Mouse (Mus musculus) Muller cell, postnatal 12 days (primary cell): ENCODE data around the gene Olfr1141.

ENCODE experiments used
- DNase-seq: peaks from one replicate; pipeline ENCODE4 v3.0.0-alpha.2; 2015; ENCODE audit errors: inconsistent ontology term

Gene Olfr1141

DNA sequence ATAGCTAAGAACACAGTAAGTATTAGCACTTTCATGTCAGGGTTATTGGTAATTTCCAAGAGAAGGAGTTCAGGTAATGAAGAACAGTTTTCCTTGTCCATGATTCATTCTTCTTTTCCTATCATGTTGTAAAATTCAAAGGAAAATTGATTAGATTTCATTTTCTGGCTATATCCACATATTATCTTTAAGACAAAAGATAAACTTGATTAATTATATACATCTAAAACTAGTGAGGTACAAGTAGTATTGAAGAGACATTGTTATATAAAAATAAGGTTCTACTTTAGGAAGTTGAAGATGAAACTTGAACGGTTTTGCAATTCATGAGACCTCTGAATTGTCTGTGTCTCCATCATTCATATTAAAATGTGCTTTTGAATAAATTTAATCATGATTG, at the start of gene Olfr1141:
Olfr1141 (minus strand) TSS at position 101 of the 400 bp plus-strand sequence.
- DNase-seq: no peak

DNA sequence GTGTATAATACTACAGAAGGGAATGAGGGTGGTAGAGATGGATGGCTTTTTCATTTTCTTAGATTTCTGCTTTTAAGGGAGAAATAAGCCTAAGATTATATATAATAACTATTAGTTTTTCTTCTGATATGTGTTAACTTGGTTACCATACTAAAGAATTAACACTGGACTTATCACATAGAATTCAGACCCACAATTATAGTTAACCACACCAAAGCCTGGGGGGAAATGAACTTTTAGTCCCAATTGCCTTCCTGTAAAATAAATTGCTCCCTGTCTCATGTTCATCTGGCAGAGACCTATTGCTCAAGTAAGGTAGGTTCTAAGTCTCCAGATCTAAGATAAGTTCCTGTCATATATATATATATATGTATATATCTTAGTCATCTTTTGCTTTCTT, 46.5 kb upstream of the Olfr1141 start, which contains the start of gene Olfr1143:
Olfr1143 (plus strand) TSS at position 301 of the 400 bp plus-strand sequence.
- DNase-seq: no peak

DNA sequence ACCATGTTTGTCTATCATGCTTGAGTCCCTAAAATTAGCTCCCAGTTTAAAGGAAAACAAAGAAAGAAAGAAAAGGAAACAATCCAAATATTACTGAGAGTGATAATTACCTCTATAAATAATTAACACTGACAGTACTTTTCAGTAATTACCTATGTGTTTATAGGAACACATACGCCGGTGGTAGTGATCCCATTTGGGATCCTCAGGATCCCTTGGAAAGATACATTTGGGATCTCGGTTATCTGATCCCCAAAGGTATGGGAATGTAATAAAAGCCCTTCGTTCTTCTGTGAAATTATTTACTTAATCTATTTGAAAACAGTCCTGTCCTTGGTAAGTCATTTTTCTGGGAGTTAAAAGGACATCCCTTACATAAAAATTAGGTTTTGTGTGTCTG, 25.4 kb upstream of the Olfr1141 start, which contains the start of gene Olfr152:
Olfr152 (plus strand) TSS at position 301 of the 400 bp plus-strand sequence.
- no peak for DNase-seq

GRCm38 (mm10) chr2:87776143-87776542, 22.4 kb upstream of the Olfr1141 start:
- no peak for DNase-seq

GRCm38 (mm10) chr2:87743452-87743851, 10.3 kb downstream of the Olfr1141 start, which contains the start of gene Olfr1140:
TSS of gene Olfr1140 (plus strand) at chr2:87743752.
- DNase-seq: no peak

GRCm38 (mm10) chr2:87739878-87740277, 13.9 kb downstream of the Olfr1141 start, which contains the start of gene Olfr1138:
TSS of gene Olfr1138 (minus strand) at chr2:87739978.
- DNase-seq: no peak

GRCm38 (mm10) chr2:87713079-87713478, 40.7 kb downstream of the Olfr1141 start, which contains the start of gene Olfr1137:
TSS of gene Olfr1137 (minus strand) at chr2:87713179.
- DNase-seq: no peak
